Mouse (Mus musculus) ES-Bruce4 (cell line): ENCODE measurements around the gene Spred1. TPM values are rescaled to one million over a fixed set of nuclear protein-coding genes. Genes with fewer than 3 reads are reported as not detected.

Experiments
- H3K27ac ChIP-seq: 2 replicates; pipeline ENCODE4 v1.5.1; 2012; ENCODE audit warnings: low read length, inconsistent platforms; ENCODE audit not compliant: insufficient read depth
- H3K27me3 ChIP-seq: 2 replicates; pipeline ENCODE4 v1.6.1; 2012; ENCODE audit warnings: mild to moderate bottlenecking, low read length, inconsistent platforms; ENCODE audit not compliant: control insufficient read depth, poor library complexity, insufficient read depth, severe bottlenecking
- H3K36me3 ChIP-seq: 2 replicates; pipeline ENCODE4 v1.6.1; 2012; ENCODE audit warnings: inconsistent platforms, mild to moderate bottlenecking, low read length, moderate library complexity; ENCODE audit not compliant: control insufficient read depth, poor library complexity, insufficient read depth, severe bottlenecking
- H3K4me1 ChIP-seq: one replicate; pipeline ENCODE4 v1.8.1; 2011; ENCODE audit warnings: low read length; ENCODE audit not compliant: control insufficient read depth, insufficient read depth
- H3K4me3 ChIP-seq: 2 replicates; pipeline ENCODE4 v1.5.1; 2011; ENCODE audit warnings: low read depth, mild to moderate bottlenecking, low read length
- H3K9ac ChIP-seq: 2 replicates; pipeline ENCODE4 v1.6.1; 2012; ENCODE audit warnings: low read depth, mild to moderate bottlenecking, inconsistent platforms; ENCODE audit not compliant: poor library complexity, severe bottlenecking
- H3K9me3 ChIP-seq: replicated peaks from 2 replicates; pipeline ENCODE4 v1.6.1; 2012; ENCODE audit warnings: mild to moderate bottlenecking, low read length, inconsistent platforms; ENCODE audit not compliant: control insufficient read depth, poor library complexity, insufficient read depth, severe bottlenecking
- CTCF ChIP-seq: IDR thresholded peaks from one replicate; pipeline ENCODE4 v1.8.1; 2011; ENCODE audit warnings: low read depth, low read length
- EP300 ChIP-seq: IDR thresholded peaks from 2 replicates; pipeline ENCODE4 v1.6.1; 2011; ENCODE audit warnings: low read depth, low read length; ENCODE audit not compliant: insufficient read depth
- POLR2A ChIP-seq: IDR thresholded peaks from one replicate; pipeline ENCODE4 v1.8.1; 2011; ENCODE audit warnings: low read length; ENCODE audit not compliant: insufficient read depth
- polyA plus RNA-seq: library from polyadenylated mRNA; stranded (reverse); fragments of >200 nt; gene quantifications from 2 replicates; pipeline ENCODE4 v1.2.4, GENCODE M21; 2011; ENCODE audit warnings: low read depth; ENCODE audit not compliant: missing spikeins, insufficient read depth, insufficient read length

Spred1 gene
- polyA plus RNA-seq, 1 experiment, result 43.1 TPM

DNA sequence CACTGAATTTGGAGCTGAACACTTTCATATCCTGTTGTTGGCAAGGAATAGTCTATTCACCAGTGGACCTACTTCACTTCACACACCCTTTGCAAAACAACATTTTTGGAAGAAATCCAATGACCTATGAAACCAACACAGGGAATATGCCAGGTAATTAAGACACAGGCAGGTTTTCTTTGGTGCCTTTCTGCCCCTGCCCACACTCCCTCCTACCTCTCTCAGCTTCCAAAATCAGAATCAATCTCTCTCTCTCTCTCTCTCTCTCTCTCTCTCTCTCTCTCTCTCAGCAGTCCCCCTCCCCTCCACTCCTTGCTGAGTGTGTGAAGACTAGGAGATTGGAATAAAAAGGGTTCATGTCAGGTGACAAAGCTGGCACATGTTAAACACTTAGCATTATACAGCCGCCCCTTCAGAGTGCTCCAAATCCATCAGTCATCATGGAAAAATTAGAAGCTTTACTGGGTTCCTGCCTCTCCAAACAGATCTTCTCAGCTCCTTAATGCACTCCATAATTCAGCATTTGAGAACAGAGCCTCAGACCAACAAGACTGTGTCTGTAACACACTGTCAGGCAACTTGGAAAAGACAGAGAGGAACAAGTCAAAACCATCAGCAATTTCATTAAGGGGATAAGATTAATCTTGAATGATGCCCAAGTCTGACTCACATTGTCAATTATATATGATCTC is 34.3 kb upstream of the Spred1 start:
- TF ChIP-seq CTCF (no peak), EP300 (no peak), POLR2A (no peak)
- Histone ChIP-seq H3K36me3 (no peaks in the 10 kb centered on the region), H3K9ac (no peak overlapping the region), H3K4me3 (no peak overlapping the region), H3K27me3 (no peaks in the 10 kb centered on the region), H3K4me1 (no peaks in the 10 kb centered on the region), H3K27ac (no peak overlapping the region), H3K9me3 (no peaks in the 10 kb centered on the region; the same call in 1 of the 2 replicates)

DNA sequence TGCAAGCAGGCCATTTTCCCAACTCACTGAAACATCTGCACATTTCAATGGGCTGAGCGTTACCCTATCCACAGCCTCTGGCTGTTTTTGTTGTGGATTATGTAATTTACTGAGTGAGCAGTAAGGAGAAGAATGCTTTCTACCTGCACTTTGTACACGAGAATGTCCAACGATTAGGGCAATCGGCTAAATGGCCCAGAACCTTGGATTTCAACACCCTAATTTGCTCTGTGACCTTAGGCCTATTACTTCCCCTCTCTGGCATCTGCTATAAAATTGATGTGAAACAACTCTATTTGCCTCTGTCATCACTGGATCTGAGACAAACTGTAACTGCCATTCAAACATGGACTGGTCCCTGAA is 33.7 kb upstream of the Spred1 start:
- Histone ChIP-seq H3K4me1 (no peaks in the 10 kb centered on the region), H3K27me3 (no peaks in the 10 kb centered on the region), H3K27ac (no peak overlapping the region), H3K9me3 (no peaks in the 10 kb centered on the region; the same call in 1 of the 2 replicates), H3K36me3 (no peaks in the 10 kb centered on the region), H3K9ac (no peak overlapping the region), H3K4me3 (no peak overlapping the region)
- no peak for TF ChIP-seq CTCF
- TF ChIP-seq EP300, result no peak
- no peak for TF ChIP-seq POLR2A

DNA sequence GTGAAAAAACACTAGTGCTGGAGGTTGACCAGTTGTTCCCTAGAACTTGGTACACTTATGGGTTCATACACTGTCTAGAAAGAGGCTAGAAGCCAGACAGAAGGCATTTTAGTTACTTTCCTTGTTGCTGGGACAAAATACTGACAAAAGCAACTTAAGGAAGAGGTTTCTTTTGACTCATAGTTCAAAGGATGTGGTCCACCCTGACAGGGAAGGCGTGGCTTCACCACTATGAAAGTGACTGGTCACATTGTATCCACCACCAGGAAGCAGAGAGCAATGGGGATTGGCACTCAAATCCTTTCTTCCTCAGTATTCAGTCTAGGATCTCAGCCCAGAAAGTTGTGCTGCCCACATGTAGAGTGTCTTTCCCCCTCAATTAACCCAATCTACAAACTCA is 31.7 kb upstream of the Spred1 start:
- TF ChIP-seq POLR2A (no peak), EP300 (no peak), CTCF (no peak)
- H3K4me3 ChIP-seq, result no peak overlapping the region

DNA sequence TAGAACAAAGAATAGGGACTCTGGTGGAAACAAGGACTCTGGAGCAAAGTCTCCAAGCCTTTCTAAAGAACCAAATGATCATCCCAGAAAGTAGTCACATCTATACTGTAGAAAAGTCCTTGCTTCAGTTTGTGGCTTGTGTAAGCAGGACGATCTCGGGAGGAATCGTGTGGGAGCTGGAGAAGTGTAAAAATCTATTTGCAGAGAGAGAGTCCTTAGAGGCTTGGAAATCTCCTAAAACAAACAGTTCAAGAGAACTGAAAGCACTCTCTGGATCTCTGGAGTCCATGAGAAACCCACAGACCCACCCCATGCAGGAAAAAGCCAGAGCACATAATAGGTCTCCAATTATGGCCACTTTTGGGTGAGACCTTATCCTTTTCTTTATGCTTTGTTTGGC is 31.1 kb upstream of the Spred1 start:
- Histone ChIP-seq H3K4me1 (no peaks in the 10 kb centered on the region), H3K36me3 (no peaks in the 10 kb centered on the region), H3K27ac (no peak overlapping the region), H3K9me3 (no peaks in the 10 kb centered on the region; the same call in 1 of the 2 replicates), H3K9ac (no peak overlapping the region), H3K27me3 (no peaks in the 10 kb centered on the region), H3K4me3 (no peak overlapping the region)
- no peak for TF ChIP-seq CTCF
- no peak for TF ChIP-seq EP300
- TF ChIP-seq POLR2A, result no peak

More for the DNA sequence above, 31.7 kb upstream of the Spred1 start:
- Histone ChIP-seq H3K27ac (no peak overlapping the region), H3K27me3 (no peaks in the 10 kb centered on the region), H3K9me3 (no peaks in the 10 kb centered on the region; the same call in 1 of the 2 replicates), H3K4me1 (no peaks in the 10 kb centered on the region), H3K36me3 (no peaks in the 10 kb centered on the region), H3K9ac (no peak overlapping the region)

DNA sequence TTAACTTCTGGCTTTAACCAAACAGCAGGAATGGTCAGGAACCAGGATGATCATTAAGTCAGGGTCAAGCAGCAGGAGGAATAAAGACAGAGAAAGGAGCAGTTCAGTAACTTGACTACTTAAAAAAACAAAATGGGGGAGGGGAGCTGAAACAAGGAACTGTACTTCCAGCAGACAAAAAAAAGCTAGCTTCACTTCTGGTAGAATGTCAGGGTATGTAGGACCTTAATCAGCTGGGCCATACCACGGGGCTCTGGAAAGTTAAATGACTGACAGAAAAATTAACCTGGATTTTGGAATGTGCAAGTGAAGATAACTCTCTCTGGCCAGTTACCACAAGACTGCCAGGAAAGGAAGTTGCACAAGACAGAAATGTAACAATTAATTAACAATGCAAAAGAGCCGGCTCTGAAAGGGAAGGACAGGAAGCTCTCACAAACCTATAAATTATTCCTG is 28.2 kb upstream of the Spred1 start:
- Histone ChIP-seq H3K9me3 (no peaks in the 10 kb centered on the region; the same call in 1 of the 2 replicates), H3K4me1 (no peaks in the 10 kb centered on the region), H3K9ac (no peak overlapping the region), H3K4me3 (no peak overlapping the region), H3K27ac (no peak overlapping the region; the same call in 1 of the 2 replicates), H3K36me3 (no peaks in the 10 kb centered on the region), H3K27me3 (no peaks in the 10 kb centered on the region)
- TF ChIP-seq CTCF (no peak), EP300 (no peak), POLR2A (no peak)

DNA sequence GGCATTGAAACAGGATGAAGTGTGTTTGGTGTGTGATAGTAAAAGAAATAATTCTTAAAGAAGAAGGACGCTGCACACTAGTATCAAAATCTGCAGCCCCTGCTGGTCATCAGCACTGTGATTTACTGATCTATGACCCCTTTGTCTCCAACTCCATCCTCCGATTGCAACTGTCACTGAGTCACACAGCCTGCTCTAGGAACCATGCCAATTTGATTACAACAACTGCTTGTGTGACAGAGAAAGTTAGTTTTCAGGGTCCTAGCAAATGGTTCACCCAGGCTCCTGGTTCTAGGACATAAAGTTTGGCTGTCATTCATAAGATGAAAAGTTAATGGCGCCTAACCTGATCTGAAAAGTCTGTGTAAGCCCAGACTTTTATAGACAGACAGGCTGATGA is 25.7 kb upstream of the Spred1 start:
- no peak overlapping the region for H3K4me3 ChIP-seq
- H3K27ac ChIP-seq, result no peak overlapping the region
- no peak for TF ChIP-seq POLR2A
- no peak for TF ChIP-seq EP300
- TF ChIP-seq CTCF, result no peak
- H3K9ac ChIP-seq, result no peak overlapping the region
- H3K27me3 ChIP-seq, result no peaks in the 10 kb centered on the region
- no peaks in the 10 kb centered on the region for H3K36me3 ChIP-seq
- no peaks in the 10 kb centered on the region; the same call in 1 of the 2 replicates for H3K9me3 ChIP-seq
- H3K4me1 ChIP-seq, result no peaks in the 10 kb centered on the region
